Mouse (Mus musculus) liver, adult (tissue): ENCODE data around the gene Nfia.
A peak's percentile ranks its signal among the peaks of the same experiment; 100 is the strongest.

Experiments used
- GATA4 ChIP-seq: IDR thresholded peaks from 2 replicates; pipeline ENCODE4 v1.6.1; 2014; ENCODE audit warnings: mild to moderate bottlenecking, low read length; ENCODE audit not compliant: insufficient replicate concordance

Gene Nfia

DNA sequence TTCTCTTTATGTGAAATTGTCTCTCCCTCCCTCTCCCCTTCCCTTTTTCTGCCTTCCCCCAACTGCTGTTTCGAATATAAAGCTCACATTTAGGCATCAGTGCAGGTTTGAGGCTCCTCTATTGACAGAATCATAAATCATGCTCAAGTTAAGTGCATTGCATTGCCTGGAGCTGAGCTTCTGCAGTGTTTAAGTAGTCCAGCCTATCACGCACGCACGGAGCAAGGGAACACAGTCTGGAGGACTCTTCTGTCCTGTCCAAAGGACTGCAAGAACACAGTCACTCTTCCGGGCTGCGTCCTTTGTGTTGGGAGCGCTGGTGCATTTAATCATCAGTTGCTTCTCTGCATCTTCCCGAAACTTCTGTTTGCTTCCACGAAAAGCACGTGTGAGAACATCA is 278.2 kb downstream of the Nfia start:
- TF ChIP-seq GATA4 = no peak

DNA sequence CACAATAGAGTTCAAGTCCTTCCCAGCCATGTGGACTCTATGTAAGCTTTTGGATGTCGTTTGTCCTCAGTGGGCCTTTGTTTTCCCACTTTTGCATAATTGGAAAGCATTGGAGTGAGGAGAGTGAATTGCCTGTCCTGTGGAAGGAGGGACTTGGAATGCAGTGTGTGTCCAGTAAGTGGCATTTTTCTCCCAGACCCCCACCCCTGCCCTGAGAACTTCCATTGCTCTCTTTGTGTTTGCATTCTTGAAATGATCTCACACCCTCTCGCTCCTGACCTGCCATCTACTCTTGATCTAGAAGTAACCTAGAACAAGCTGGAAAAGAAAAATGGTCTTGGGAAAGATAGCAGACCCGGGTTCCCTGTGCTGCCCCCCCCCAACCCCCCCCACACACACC is 278.8 kb downstream of the Nfia start:
- TF ChIP-seq GATA4 = no peak

DNA sequence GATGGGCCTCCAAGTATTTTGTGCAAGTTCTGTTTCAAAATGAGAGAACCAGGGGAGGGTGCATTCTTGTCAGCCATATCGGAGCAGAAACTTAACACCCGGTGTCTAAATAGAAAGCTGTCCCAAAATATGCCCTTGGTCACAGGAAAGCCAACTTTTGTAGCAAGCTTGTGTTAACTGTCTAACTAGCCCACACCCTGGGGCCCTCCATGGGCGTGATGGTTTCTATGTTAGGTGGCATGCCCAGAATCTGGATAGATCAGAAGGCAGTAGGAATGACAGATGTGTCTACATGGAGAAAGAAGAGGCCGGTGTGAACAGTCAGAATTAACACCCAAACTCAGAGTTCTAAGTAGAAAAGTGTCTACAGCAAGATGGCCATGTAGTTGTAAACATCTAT is 282.5 kb downstream of the Nfia start:
- no peak for TF ChIP-seq GATA4

DNA sequence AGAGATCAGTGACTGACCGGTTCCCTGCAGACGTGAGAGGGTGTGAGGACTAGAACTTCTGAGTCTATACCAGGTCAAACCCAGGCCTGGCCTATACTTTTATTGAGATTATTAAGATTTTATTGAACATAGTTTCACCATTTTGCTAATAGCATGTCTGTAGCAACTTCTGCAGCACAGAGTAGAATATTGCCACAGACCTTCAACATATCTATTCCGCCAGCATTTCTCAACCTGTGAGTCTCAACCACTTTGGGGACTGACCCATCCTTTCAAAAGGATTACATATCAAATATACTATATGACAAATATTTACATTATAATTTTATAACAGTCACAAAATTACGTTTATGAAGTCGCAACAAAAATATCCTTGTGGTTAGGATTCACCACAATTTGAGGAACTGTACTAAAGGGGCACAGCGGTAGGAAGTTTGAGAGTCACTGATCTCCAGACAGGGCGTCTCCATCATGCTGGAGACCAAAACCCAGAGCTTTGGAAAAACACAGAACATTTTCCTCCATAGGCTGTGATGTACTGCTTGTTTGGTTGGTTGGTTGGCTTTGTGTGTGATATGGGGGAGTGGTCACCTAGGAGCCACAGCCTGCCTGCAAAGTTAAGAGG is 284.0 kb downstream of the Nfia start:
- no peak for TF ChIP-seq GATA4

DNA sequence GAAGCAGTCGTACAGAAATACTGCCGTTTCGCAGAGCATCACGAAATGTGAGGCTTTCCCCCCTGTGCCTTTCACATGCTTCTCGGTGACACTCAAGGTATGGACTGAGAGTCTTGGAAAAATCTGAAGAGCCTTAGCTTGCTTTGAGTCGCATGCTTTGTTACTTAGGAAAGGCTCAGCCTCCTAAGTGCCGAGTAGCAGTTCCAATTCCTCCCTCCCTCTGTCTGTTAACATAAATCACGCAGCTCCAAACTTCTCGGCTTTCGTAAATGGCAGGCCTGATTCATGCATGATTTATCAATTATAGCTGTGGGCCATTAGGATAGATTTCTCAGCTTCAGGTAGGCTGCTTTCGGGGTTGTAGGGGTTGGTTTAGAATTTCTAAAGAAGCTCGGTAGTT is 284.7 kb downstream of the Nfia start:
- no peak for TF ChIP-seq GATA4

DNA sequence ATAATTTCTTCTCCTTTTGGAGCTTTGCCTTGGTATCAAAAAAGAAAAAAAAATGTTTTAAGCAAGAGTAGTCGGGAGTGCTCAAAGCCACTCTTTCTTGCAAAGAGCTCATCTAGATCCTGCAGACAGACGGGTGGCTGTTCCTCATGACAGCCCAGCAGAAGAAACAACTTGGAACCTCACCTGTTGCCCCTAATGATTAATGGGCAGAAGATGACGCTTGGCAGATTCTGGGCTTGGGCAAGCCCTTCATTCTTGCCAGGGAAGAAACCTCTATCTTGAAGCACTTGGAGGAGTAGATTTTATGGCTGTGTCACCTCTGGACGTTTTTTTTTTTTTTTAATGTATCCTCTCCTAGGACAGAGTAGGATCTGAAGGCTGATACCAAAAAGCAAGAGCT is 285.2 kb downstream of the Nfia start:
- no peak for TF ChIP-seq GATA4

DNA sequence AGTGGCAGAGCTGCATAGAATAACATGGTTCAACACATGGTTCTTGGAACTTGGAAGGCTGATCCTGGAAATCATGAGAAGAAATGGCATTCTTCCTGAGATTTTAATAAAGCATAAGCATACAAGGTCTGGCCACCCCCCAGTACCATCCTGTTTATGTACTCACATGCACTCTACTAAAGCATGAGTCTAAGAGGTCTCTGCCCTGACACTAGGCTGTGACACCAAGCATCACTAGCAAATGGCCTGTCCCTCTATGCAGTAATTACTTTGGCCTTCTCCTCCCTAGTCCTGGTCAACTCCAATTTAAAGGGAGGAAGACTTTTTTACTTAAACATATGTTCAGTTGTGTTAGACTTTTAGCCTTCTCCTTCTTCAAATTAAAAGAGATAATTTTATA is 285.6 kb downstream of the Nfia start:
- no peak for TF ChIP-seq GATA4

DNA sequence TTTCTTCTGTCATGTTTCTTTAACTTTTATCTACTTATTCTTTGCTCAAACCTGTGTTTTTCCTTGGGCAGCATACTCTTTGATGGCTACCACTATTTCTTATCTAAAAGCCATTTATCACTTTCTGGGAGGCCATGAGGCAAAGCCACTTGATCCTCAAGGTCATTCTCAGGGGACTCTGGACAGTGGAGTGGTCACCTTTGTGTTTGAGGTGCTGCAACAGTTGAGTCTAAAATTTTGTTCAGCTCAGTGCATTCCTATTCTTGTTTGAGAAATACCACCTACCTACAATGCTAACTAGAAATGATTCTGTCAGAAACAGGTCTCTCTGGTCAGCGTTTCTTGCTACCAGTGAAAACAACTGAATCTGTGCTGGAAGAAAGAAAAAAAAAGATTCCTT is 288.1 kb downstream of the Nfia start:
- no peak for TF ChIP-seq GATA4

DNA sequence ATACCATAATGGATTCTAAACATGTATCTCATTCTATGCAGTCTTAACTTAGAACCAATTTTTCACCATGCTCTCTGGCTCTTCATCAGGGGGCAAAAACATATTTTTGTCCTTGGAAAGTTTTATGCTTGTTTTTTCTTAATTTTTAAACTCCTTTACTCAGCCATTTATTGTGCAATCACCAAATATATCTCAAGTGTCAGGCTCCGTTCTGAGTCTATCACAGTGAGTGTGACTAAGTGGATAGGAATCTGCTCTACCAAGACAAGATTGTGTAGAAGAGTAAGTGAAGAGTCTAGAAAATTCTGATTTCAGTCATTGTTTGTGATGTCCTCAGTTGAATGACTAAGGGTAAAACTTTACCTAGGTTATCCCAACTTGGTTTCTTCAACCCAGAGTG is 288.6 kb downstream of the Nfia start:
- TF ChIP-seq GATA4 = no peak

DNA sequence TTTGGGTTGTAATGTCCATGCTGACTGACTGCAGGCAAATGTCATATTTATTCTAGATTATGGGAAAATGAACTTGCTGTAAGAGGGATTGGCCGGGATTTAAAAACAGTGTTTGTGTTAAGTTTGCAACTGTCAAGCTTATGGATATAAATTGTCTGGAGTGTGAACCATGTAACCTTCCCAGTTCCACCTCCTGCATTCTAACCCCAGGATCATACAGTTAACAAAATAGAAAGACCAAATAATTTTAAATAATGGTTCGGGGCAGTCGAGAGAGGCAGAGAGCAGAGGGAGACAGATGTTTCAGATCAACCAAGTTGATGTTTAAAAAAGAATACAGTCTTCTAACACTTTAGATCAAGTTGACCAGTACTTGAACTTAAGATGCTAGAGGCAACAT is 290.7 kb downstream of the Nfia start:
- no peak for TF ChIP-seq GATA4

DNA sequence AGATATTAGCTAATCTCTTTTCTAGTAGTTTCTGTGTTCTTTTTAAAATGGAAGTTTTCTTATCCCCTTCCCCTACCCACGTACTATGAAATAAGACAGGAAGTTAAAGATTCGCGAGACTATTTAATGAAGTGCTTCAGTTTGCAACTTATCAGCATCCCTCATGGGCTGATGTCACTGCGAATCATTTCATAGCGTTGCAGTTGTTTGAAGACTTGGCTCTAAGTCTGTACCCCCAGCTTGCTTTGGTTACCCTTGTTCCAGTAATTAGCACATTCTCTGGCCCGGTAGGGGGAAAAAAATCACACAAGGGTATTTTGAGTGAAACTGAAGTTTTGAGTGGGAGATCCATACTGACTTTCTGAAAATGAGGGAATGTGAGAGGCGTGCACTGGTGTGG is 303.6 kb downstream of the Nfia start:
- no peak for TF ChIP-seq GATA4

DNA sequence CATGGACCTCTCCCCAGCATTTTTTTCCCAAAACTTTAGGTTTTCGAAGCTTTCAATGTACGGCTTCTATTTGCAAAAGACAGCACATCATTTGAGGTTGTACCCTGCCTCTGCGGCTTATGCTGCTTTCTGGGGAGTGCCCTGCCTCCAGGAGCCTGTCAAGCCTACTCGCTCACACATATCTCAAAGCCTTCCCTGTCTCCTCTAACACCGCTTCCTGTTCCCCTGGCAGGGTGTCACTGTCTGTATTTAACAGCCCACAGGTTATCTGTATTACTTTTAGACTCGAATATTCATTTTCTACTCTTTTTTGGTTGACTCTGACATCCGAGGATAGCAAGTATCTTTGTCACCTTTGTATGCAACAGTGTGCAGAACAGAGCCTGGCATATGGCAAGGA is 304.1 kb downstream of the Nfia start:
- TF ChIP-seq GATA4 = no peak

DNA sequence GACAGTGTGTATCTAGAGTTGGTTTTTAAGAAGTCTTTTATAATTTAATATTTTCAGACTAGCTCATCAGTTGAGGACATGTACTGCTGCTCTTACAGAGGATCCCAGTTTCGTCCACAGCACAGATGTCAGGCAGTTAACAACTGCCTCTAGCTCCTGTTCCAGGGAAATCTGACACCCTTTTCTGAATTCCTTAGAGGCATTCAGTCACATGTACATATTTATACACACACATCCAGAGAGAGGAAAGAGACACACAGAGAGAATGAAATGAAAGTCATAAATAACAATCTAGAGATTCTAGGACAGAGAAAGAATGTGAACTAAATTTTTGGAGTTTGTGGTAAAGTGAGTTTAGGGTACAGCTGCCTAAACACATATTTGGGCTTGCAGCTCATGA is 308.1 kb downstream of the Nfia start:
- TF ChIP-seq GATA4 = no peak

DNA sequence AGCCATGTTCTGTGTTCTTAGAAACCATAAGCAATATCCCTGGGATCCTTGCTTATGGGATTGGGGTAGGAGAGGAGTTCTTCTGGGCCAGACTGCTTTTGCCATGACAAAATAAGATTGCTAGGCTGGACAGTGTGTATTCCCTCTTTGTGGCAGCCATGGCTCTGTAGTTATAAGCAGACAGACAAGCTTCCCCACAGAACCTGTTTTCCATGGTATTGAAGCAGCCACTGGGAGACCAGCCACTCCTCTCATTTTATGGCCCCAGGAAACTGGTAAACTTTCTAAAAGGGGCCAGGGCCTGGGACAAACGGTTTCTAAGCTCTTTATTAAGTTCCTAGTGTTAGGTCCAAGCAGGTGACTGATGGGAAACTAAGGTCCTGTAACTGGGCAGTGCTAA is 309.4 kb downstream of the Nfia start:
- TF ChIP-seq GATA4 = no peak

DNA sequence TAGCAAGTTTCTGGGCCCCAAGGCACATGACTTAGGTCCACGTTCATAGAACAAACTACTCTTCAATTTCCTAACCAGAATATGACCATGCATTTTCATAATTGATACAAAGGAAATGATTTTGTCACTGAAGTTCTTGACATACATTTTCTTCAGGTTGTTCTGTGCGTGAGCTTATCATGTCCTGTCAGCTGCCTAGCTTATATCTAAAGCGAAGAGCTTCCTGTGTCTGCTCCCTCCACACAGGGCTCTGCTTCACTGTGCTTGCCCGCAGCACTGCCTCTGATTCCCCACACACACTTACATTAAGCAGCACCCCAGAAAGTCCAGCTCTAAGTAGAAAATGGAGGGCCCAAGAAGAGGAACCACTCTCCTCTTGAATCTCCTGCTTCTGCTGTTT is 310.0 kb downstream of the Nfia start:
- TF ChIP-seq GATA4 = no peak

DNA sequence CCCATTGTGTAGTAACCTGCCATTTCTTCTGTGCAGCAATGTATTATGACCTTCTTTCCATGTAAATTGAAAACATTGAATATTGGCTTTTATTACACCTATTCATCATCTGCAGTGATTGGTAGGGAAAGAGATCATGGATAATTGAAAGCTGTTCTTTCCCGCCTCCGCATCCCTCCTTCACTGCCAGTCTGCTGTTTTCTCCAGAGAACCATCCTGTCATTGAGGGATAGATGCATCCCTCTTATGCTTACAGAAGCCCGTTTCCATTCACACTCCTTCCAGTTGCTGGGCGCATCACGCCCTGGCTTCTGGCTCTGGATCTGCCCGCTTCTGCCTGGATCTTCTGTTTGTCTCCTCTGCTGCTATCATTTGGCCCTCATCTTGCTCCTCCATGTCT is 312.5 kb downstream of the Nfia start:
- no peak for TF ChIP-seq GATA4

DNA sequence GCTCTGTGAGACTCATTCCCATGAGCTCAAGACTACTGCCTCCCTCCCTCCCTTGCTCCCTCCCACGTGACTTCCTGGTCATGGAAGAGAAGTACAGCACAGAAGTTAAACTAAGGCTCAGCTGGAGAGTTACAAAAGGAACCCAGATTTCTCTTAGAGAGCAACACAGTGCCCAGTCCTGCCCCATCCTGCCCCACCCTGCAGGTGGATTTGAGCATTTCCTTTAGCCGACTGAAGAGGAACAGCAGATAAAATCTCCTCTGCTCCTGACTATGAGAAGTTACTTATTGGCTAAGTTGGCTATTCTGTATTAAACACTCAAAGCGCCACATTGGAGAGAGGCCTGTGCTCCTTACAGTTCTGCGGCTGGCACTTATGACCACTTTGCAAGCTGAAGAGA is 314.4 kb downstream of the Nfia start:
- no peak for TF ChIP-seq GATA4

DNA sequence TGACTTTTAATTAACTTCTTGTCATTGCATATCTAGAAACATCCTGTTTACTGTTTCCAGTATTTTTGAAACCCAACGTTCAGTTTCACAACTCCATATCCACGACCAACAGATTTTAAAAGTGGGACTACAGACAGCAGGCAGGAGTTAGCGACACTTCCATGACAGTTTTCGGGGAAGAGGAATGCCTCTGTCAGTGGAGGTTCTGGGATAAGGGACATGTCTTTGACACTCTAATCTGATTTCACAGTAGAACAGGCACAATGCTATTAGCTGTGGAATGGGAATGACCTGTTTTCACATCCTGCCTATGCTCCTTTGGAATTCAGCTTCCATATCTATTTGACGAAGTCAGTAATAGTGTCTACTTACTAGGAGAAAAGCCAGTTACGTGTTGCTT is 317.5 kb downstream of the Nfia start:
- TF ChIP-seq GATA4 = peak; percentile 59; the same call in 1 of the 2 replicates

DNA sequence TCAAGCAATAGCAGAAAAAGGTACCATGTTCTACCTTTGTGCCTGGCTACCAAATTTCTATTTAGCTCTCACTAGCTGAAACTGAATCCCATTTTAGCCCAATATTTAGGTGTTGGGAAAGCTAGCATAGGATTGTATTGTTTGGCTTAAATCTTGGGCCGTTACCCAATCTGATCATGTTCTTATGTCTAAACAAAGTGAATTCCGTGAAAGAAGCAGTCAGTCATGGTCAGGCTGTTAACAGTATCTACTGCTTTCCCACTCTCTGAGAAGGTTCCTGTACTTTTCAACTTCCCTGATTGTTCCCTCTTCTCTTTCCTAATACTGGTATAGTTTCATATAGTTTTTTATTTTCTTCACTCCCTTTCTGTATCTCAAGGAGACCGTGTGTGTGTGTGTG is 318.1 kb downstream of the Nfia start:
- no peak for TF ChIP-seq GATA4
